8 mouse cellular contexts compared by ENCODE assay signal in genomic region chr7:137314710-137315543, GRCm38 (mm10). TPM values are rescaled to one million over a fixed set of nuclear protein-coding genes. Genes with fewer than 3 reads are reported as not detected.
A peak's percentile ranks its signal among the peaks of the same experiment; 100 is the strongest.
DNase-seq lines count a peak whose midpoint lies in the region; ATAC-seq and TF ChIP-seq lines count a peak whose summit lies in the region.

No protein-coding gene starts in this region.

- peaks cover 54% of the 10 kb centered on the region for H3K4me1 ChIP-seq in heart, embryonic 13.5 days
- peaks cover 9% of the 10 kb centered on the region for H3K4me1 ChIP-seq in embryonic facial prominence, embryonic 11.5 days (ENCODE audit: control insufficient read depth, insufficient read depth, low read length)
- H3K4me1 ChIP-seq in hindbrain, postnatal 0 days (ENCODE audit: insufficient read depth, low read length), result peaks cover 3% of the 10 kb centered on the region; the same call in 1 of the 2 replicates

- peak overlapping the region; percentile 34 for H3K9ac ChIP-seq in heart, embryonic 13.5 days
- H3K9ac ChIP-seq in embryonic facial prominence, embryonic 11.5 days (replicated peaks; ENCODE audit: low read length), result peak overlapping the region; percentile 60
- H3K9ac ChIP-seq in hindbrain, postnatal 0 days (replicated peaks; ENCODE audit: low read length), result peak overlapping the region; percentile 84

- H3K36me3 ChIP-seq in heart, embryonic 13.5 days, result no peaks in the 10 kb centered on the region
- H3K36me3 ChIP-seq in embryonic facial prominence, embryonic 11.5 days (replicated peaks; ENCODE audit: control insufficient read depth, insufficient read depth, low read depth, low read length), result no peaks in the 10 kb centered on the region
- H3K36me3 ChIP-seq in hindbrain, postnatal 0 days (ENCODE audit: insufficient read depth, low read length), result no peaks in the 10 kb centered on the region
- no peaks in the 10 kb centered on the region for H3K36me3 ChIP-seq in myocyte (ENCODE audit: control insufficient read depth, insufficient read depth)

- 0 out of 2 replicates have a peak, but pooled peaks have one; percentile 8 for TF ChIP-seq CTCF in hindbrain, postnatal 0 days (IDR thresholded peaks at IDR 0.05; ENCODE audit: low read depth)

- DNase-seq in heart, postnatal 10 days, result no peak
- peak; percentile 47 for DNase-seq in embryonic facial prominence, embryonic 11.5 days (ENCODE audit: low spot score)
- peak; percentile 40 for DNase-seq in hindbrain, postnatal 0 days (ENCODE audit: low spot score)
- DNase-seq in spleen, postnatal 36 days (ENCODE audit: low spot score in 2 of 2), result no peak
- DNase-seq in spleen, postnatal 14 days (ENCODE audit: low spot score in 2 of 2), result no peak
- no peak for DNase-seq in cerebellum, adult 9-11 months

- no peaks in the 10 kb centered on the region for H3K9me3 ChIP-seq in heart, embryonic 13.5 days
- no peaks in the 10 kb centered on the region for H3K9me3 ChIP-seq in embryonic facial prominence, embryonic 11.5 days (replicated peaks; ENCODE audit: control insufficient read depth, low read length)
- H3K9me3 ChIP-seq in hindbrain, postnatal 0 days (ENCODE audit: low read length), result no peaks in the 10 kb centered on the region

- peak overlapping the region; percentile 62 for H3K4me3 ChIP-seq in heart, embryonic 13.5 days
- peak overlapping the region; percentile 85 for H3K4me3 ChIP-seq in embryonic facial prominence, embryonic 11.5 days (ENCODE audit: low read depth, low read length)
- H3K4me3 ChIP-seq in hindbrain, postnatal 0 days (ENCODE audit: low read length), result peak overlapping the region; percentile 75
- H3K4me3 ChIP-seq in myocyte, result peak overlapping the region; percentile 42

- peak overlapping the region; percentile 96 for H3K4me2 ChIP-seq in heart, embryonic 13.5 days
- H3K4me2 ChIP-seq in embryonic facial prominence, embryonic 11.5 days (ENCODE audit: low read depth, low read length), result peak overlapping the region; percentile 90
- peak overlapping the region; percentile 70 for H3K4me2 ChIP-seq in hindbrain, postnatal 0 days (ENCODE audit: low read depth, low read length)
- peak overlapping the region; percentile 78 for H3K4me2 ChIP-seq in myocyte (ENCODE audit: low read depth)

- no peak for ATAC-seq in heart, embryonic 13.5 days (ENCODE audit: extremely low read depth, insufficient number of reproducible peaks, low FRiP score, low TSS enrichment)
- ATAC-seq in embryonic facial prominence, embryonic 11.5 days (replicated peaks; ENCODE audit: insufficient number of reproducible peaks, low FRiP score, low TSS enrichment, low read depth), result peak; percentile 24; the same call in 1 of the 2 replicates
- ATAC-seq in hindbrain, postnatal 0 days, result peak; percentile 12

- no peak overlapping the region for H3K27ac ChIP-seq in heart, embryonic 13.5 days (replicated peaks)
- H3K27ac ChIP-seq in embryonic facial prominence, embryonic 11.5 days (replicated peaks; ENCODE audit: low read depth, low read length), result peak overlapping the region; percentile 38; the same call in 1 of the 2 replicates
- peak overlapping the region; percentile 91 for H3K27ac ChIP-seq in hindbrain, postnatal 0 days

- intact Hi-C loops in heart, postnatal 10 days (cut with DNase I), result loop anchor here (5.0 to 10.0 kb wide), 4 partner anchors 230 to 1163 kb away; no protein-coding TSS in a partner anchor

- H3K27me3 ChIP-seq in heart, embryonic 13.5 days (replicated peaks), result peaks cover 96% of the 10 kb centered on the region
- H3K27me3 ChIP-seq in embryonic facial prominence, embryonic 11.5 days (ENCODE audit: control insufficient read depth, insufficient read depth, low read length), result peaks cover 47% of the 10 kb centered on the region
- peaks cover 39% of the 10 kb centered on the region for H3K27me3 ChIP-seq in hindbrain, postnatal 0 days (ENCODE audit: insufficient read depth, low read length)
- no peaks in the 10 kb centered on the region for H3K27me3 ChIP-seq in myocyte (ENCODE audit: control insufficient read depth, insufficient read depth, insufficient read length)

- H3K79me2 ChIP-seq in myocyte (ENCODE audit: control insufficient read depth, insufficient read depth), result peaks cover 18% of the 10 kb centered on the region

- peak overlapping the region; percentile 96 for H3ac ChIP-seq in myocyte (ENCODE audit: control insufficient read depth, insufficient read length)

- 1% methylated on average over 48 of the region's 48 CpGs for WGBS in heart, embryonic 13.5 days
- WGBS in embryonic facial prominence, embryonic 11.5 days, result under 1% methylated on average over 47 of the region's 48 CpGs
- 2% methylated on average over 48 of the region's 48 CpGs for WGBS in hindbrain, postnatal 0 days

- no peak for TF ChIP-seq POLR2A in myocyte (IDR thresholded peaks at IDR 0.05; ENCODE audit: insufficient read length, low read depth)

TF ChIP-seq in myocyte, 11 proteins besides CTCF, POLR2A, EP300 and RAD21:
- TF ChIP-seq TCF3 (IDR thresholded peaks at IDR 0.05; ENCODE audit: insufficient read length, low read depth) (no peak), MYOG (IDR thresholded peaks at IDR 0.05; ENCODE audit: control insufficient read depth in 1 of 3, insufficient read depth in 1 of 3, insufficient read length in 2 of 3, low read depth in 2 of 3) (no peak), CEBPB (IDR thresholded peaks at IDR 0.05; ENCODE audit: insufficient read depth, poor library complexity, severe bottlenecking) (no peak), REST (IDR thresholded peaks at IDR 0.05; ENCODE audit: insufficient read depth, insufficient read length) (no peak), POLR2AphosphoS2 (IDR thresholded peaks at IDR 0.05; ENCODE audit: insufficient read length, low read depth) (no peak), USF1 (IDR thresholded peaks at IDR 0.05; ENCODE audit: low read depth) (no peak), E2F4 (IDR thresholded peaks at IDR 0.05; ENCODE audit: insufficient read depth) (no peak), MAX (IDR thresholded peaks at IDR 0.05; ENCODE audit: low read depth) (no peak), TCF12 (IDR thresholded peaks at IDR 0.05; ENCODE audit: insufficient read depth, poor library complexity, severe bottlenecking) (no peak), SRF (IDR thresholded peaks at IDR 0.05; ENCODE audit: control insufficient read depth, insufficient read length, low read depth) (no peak), MYOD1 (IDR thresholded peaks at IDR 0.05; ENCODE audit: control insufficient read depth in 1 of 3, insufficient read length in 2 of 3, low read depth in 2 of 3) (no peak)

RNA-seq across cellular contexts. Expression of gene Ebf3, which starts 0.7 kb away (rescaled TPM):
- polyA plus RNA-seq in heart, embryonic 13.5 days (2015; fragmentation: Nextera tagmentation; extraction: Ambion mirVana), result 0.52 and 0.60 TPM in 2 replicates
- 10 to 100 TPM; 19.8 to 20.0 TPM for total RNA-seq in heart, postnatal 10 days (2021)
- polyA plus RNA-seq in embryonic facial prominence, embryonic 11.5 days (2014; fragmentation: Nextera tagmentation; extraction: Ambion mirVana), result 7.2 and 7.9 TPM in 2 replicates
- 123 and 142 TPM in 2 replicates for total RNA-seq in hindbrain, postnatal 0 days (2014; rRNA removed)
- 11.5 and 13.0 TPM in 2 replicates for polyA plus RNA-seq in hindbrain, postnatal 0 days (2015; fragmentation: Nextera tagmentation; extraction: Ambion mirVana)
- polyA plus RNA-seq in myocyte (2012; fragmentation: generic; extraction: Trizol), result 1.9 TPM

Comparison
In these comparisons a context has a peak if more than half of its experiments do, and no peak if none do; other contexts are left out.
1. H3K9ac ChIP-seq: peak in every context shown above with its lines; median percentile 84 in hindbrain, postnatal 0 days; 60 in embryonic facial prominence, embryonic 11.5 days; 34 in heart, embryonic 13.5 days.
2. DNase-seq: peak in embryonic facial prominence, embryonic 11.5 days (single experiment) and hindbrain, postnatal 0 days (single experiment); none in heart, postnatal 10 days (0 of 2), spleen, postnatal 36 days (0 of 2), spleen, postnatal 14 days (0 of 2) and cerebellum, adult 9-11 months (single experiment).
3. Peak in every context shown above with its lines, with median percentiles within 50 percentile points of each other: H3K4me2 ChIP-seq and H3K4me3 ChIP-seq.